Mouse (Mus musculus): ENCODE measurements around the gene Avpr1b. TPM values are rescaled to one million over a fixed set of nuclear protein-coding genes. Genes with fewer than 3 reads are reported as not detected.
A peak's percentile ranks its signal among the peaks of the same experiment; 100 is the strongest.

Gene Avpr1b
- polyA plus RNA-seq, 1 experiment from 2014 or later: not detected

DNA sequence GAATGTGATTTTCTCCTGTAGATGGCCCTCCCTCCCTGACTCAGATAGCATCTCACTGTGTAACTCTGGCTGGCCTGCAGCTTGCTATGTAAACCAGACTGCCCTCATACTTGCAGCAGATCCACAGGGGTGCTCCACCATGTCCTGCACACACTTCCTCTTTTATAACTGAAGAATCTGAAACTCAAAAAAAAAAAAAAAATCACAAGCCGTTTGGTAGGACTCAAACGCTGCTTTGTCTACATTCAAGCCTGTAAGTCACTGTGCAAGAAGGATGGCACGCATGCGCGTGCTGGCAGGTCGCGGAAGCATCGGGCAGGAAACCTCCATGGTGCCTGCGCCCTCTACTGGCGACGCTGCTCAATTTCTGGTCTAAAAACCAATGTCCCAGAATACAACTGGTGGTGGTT lies 58.9 kb downstream of the Avpr1b start:
- ATAC-seq (replicated peaks): peak; percentile 94
- H3K9me3 ChIP-seq: no peaks in the 10 kb centered on the region
- WGBS: under 1% methylated on average over 11 of the region's 11 CpGs

DNA sequence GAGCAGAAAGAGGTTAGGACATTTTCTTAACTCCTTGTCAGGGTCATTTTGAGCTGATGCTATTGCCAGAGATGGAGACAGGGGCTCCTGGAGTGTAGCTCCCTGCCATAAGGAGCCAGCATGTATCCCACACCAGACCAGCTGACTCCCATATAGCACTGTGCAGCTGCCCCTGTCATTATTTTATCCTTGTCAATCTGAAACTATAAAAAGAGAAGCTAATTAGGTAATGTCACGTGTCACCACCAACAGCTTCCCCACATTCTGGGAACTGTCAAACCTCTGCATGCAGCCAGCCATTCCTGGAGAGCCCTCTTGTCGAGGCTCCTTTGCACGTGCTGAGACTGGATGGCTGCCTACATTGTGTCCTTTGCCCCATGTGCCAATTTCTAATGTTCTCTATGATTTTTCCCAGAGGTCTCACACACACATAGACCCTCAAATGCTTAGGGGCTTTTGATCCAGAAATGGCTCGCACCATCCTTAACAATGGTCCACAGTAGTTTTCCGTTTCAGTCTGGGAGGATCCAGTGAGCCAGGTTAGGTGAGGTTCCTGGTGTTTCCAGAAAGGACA lies 60.6 kb downstream of the Avpr1b start:
- no peaks in the 10 kb centered on the region for H3K9me3 ChIP-seq
- no peak overlapping the region for H3K9ac ChIP-seq (replicated peaks)
- H3K36me3 ChIP-seq: no peaks in the 10 kb centered on the region
- 59% methylated on average over 5 of the region's 5 CpGs for WGBS
- no peak overlapping the region for H3K4me3 ChIP-seq
- H3K27me3 ChIP-seq: no peaks in the 10 kb centered on the region
- no peak for ATAC-seq (replicated peaks)
- H3K27ac ChIP-seq (replicated peaks): no peak overlapping the region
- no peak overlapping the region for H3K4me2 ChIP-seq (replicated peaks)
- H3K4me1 ChIP-seq: peaks cover 7% of the 10 kb centered on the region

More for the DNA sequence above, 58.9 kb downstream of the Avpr1b start:
- Histone ChIP-seq H3K4me3 (peak overlapping the region; percentile 24), H3K27me3 (no peaks in the 10 kb centered on the region), H3K36me3 (no peaks in the 10 kb centered on the region), H3K4me1 (peaks cover 7% of the 10 kb centered on the region), H3K27ac (replicated peaks) (peak overlapping the region; percentile 85), H3K4me2 (replicated peaks) (peak overlapping the region; percentile 27), H3K9ac (replicated peaks) (peak overlapping the region; percentile 37)

DNA sequence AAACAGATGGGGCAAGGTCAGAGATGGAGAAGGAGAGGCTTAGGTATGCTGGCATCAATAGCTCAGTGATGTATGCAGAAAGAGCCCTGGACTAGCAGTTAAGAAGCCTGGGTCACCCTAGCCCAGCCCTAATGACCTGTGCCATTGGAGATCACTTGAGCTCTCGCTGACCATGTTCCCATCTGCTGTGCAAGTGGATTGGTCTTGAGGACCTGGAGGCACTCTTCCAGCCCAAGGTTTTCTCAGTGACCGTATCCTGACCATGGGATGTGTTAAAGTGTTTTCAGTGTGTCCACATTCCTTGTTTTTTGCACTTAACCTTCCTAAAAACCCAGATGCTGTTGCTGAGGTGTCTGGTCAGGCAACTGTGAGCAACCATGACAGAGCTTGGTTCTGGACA lies 61.2 kb downstream of the Avpr1b start:
- no peak overlapping the region for H3K4me2 ChIP-seq (replicated peaks)
- no peak overlapping the region for H3K4me3 ChIP-seq
- no peaks in the 10 kb centered on the region for H3K9me3 ChIP-seq
- H3K27ac ChIP-seq (replicated peaks): no peak overlapping the region
- H3K9ac ChIP-seq (replicated peaks): no peak overlapping the region
- no peak for ATAC-seq (replicated peaks)
- no peaks in the 10 kb centered on the region for H3K36me3 ChIP-seq
- no peaks in the 10 kb centered on the region for H3K27me3 ChIP-seq
- WGBS: 87% methylated on average over 2 of the region's 2 CpGs
- H3K4me1 ChIP-seq: peaks cover 7% of the 10 kb centered on the region

DNA sequence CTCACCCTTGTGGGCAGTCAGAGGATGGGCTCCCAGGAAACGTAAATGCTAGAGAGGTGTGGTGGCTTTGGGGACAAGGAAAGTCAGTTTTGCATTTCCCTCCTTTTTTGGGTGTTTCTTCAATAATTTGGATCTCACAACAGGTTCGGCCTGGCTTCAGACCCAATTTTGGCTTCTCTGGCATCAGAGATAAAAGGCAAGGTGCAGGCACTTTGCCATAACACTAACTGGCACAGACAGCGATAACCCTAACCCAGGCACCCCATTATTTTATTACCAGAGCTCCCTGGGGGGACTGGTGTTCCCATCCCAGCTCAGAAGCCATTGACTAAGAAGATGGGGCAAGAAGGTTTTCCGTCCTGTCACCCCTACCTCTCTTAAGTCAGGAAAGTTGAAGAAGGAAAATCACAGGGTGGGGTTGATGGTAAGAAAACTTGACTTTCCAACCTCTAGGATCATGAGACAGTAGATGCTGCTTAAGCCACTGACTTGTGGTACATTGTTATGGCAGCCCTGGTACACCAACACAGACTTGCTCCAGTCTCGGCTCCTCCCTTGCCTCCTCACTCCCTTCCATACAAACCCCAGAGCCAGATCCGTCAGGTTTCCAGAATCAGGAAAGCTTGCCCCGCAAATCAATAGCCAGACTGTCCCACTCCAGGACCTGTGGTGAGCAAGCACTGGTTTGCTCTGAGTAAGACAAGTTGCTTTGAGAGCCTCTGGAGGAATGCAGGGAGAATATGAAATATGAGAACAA lies 61.9 kb downstream of the Avpr1b start:
- no peak overlapping the region for H3K4me3 ChIP-seq
- no peak overlapping the region for H3K27ac ChIP-seq (replicated peaks)
- H3K4me1 ChIP-seq: peaks cover 7% of the 10 kb centered on the region
- no peak overlapping the region for H3K4me2 ChIP-seq (replicated peaks)
- H3K9ac ChIP-seq (replicated peaks): no peak overlapping the region
- no peaks in the 10 kb centered on the region for H3K27me3 ChIP-seq
- no peak for ATAC-seq (replicated peaks)
- H3K36me3 ChIP-seq: no peaks in the 10 kb centered on the region
- no peaks in the 10 kb centered on the region for H3K9me3 ChIP-seq
- WGBS: 82% methylated on average over 7 of the region's 7 CpGs

Other genes starting within 250 kb of the Avpr1b start
- gene Srgap2, start 71.9 kb upstream of the Avpr1b start, polyA plus RNA-seq (2015; fragmentation: Nextera tagmentation; extraction: Ambion mirVana): 23.3 and 24.2 TPM in 2 replicates
- gene Fam72a, start 71.3 kb upstream of the Avpr1b start, polyA plus RNA-seq (2015; fragmentation: Nextera tagmentation; extraction: Ambion mirVana): 2.0 and 2.4 TPM in 2 replicates
- 0.10 TPM in 1 of 2 replicates, not detected in the other for gene Ctse, start 39.1 kb downstream of the Avpr1b start, polyA plus RNA-seq (2015; fragmentation: Nextera tagmentation; extraction: Ambion mirVana)
- 0.37 and 1.3 TPM in 2 replicates for gene Rab7b, start 89.5 kb downstream of the Avpr1b start, polyA plus RNA-seq (2015; fragmentation: Nextera tagmentation; extraction: Ambion mirVana)
- gene Slc26a9, start 144.8 kb downstream of the Avpr1b start, polyA plus RNA-seq (2015; fragmentation: Nextera tagmentation; extraction: Ambion mirVana): 0.04 and 0.09 TPM in 2 replicates
- 0.19 and 0.69 TPM in 2 replicates for gene Pm20d1, start 198.1 kb downstream of the Avpr1b start, polyA plus RNA-seq (2015; fragmentation: Nextera tagmentation; extraction: Ambion mirVana)
- 14.2 and 16.0 TPM in 2 replicates for gene Slc41a1, start 228.3 kb downstream of the Avpr1b start, polyA plus RNA-seq (2015; fragmentation: Nextera tagmentation; extraction: Ambion mirVana)

Measured in forebrain, embryonic 15.5 days (tissue).